Mouse (Mus musculus) right cerebral cortex, adult 18-20 months (tissue): Measurements from ENCODE around the gene Hoxc12.

Experiments used
- DNase-seq: peaks from one replicate; pipeline ENCODE4 v3.0.0; 2022; ENCODE audit warnings: mixed read lengths

Gene Hoxc12

DNA sequence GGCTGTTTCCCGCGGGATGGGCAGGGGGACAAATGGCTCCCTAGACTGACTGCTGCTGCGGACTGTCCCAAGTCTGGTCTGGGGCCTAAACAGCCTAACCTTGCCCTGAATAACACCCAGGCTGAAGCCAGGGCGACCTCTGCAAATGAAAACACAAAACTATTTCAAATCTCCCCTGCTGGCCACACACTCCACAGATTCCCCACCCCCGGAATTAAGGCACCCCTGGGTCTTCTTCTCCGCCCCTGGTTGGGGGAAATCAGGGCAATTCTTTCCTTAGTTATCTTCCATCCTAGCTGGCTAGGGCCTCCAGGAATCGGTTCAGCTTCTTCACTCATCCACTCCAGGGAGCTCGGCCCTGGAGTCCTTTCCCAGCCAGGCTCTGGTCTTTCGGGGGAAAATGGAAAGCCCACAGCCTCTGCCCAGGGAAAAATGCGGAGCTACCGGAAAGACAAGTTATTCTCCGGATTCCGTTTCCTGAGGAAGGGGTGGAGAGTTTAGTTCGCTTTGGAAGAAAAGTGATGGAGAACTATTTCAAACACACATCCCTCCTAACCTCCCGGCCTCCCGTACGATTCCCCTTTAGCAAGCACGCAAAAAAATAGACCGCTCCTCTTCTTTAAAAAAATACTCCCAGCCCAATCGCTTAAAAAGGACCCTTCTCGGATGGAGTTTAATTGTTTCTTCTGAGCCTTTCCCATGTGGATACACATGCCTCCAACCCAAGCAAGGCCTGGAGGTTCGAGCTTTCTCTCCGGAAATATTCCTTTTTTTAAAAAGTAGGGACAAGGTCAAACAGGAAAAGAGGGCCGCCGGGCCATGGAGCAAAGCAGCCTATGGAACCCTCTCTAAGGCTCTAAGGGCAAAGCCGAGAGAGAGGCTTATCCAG lies 28.7 kb downstream of the Hoxc12 start:
- DNase-seq = no peak

DNA sequence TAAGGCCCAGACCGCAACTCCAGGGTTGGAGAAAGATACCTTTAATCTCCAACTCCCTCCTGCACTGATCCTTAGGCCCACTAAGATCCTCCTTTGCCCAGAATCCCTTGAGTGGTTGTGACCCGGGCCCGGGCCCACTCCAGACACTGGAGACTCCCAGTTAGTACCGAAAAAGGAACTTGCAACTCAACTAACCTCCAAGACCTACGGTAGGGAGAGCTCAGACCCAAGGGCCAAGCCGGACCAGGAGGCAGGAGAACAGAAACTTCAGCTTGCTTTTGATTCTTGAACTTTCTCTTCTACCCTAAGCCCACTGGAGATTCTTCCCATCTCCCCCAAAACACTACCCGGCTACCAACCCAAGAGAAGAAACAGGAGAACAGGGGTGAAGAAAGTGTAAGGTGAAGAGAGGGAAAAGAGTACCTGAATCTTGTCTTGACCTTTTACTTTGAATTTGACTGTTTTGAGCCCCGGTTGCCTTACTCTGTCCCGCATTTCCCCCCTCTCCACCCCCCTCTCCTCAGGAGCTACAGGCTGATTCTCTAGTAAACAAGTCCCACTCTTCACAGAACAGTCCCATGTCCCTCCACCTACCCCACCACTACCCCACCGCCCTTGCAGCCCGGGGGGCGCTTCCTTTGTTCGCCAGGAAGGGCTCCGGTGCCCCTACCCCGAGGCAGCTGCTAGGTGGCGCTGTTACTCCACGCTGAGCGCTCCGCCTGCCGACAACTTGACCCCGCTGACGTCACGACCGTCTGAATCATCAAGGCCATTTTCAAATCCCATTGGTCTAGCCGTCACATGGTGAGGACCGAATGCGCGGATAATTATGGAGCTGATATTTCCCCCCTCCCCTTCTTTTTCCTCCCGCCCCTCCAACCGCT lies 29.6 kb downstream of the Hoxc12 start:
- DNase-seq = peak; percentile 9

DNA sequence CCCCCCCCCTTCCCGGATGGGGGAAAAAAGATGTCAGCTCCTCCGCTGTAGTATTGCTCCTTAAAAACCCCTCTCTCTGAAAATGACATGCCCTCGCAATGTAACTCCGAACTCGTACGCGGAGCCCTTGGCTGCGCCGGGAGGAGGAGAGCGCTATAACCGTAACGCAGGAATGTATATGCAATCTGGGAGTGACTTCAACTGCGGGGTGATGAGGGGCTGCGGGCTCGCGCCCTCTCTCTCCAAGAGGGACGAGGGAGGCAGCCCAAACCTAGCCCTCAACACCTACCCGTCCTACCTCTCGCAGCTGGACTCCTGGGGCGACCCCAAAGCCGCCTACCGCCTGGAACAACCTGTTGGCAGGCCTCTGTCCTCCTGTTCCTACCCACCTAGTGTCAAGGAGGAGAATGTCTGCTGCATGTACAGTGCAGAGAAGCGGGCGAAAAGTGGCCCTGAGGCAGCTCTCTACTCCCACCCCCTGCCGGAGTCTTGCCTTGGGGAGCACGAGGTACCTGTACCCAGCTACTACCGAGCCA lies 30.3 kb downstream of the Hoxc12 start, which contains the start of gene Hoxc10:
Gene Hoxc10, plus strand, starts transcription at position 21 of the 536 bp plus-strand sequence.
- DNase-seq = no peak

DNA sequence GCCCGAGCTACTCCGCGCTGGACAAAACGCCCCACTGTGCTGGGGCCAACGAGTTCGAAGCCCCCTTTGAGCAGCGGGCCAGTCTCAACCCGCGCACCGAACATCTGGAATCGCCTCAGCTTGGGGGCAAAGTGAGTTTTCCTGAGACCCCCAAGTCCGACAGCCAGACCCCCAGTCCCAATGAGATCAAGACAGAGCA lies 30.7 kb downstream of the Hoxc12 start, which contains the start of gene Hoxc5:
Gene Hoxc5, plus strand, starts transcription at position 132 of the 199 bp plus-strand sequence.
- no peak for DNase-seq

DNA sequence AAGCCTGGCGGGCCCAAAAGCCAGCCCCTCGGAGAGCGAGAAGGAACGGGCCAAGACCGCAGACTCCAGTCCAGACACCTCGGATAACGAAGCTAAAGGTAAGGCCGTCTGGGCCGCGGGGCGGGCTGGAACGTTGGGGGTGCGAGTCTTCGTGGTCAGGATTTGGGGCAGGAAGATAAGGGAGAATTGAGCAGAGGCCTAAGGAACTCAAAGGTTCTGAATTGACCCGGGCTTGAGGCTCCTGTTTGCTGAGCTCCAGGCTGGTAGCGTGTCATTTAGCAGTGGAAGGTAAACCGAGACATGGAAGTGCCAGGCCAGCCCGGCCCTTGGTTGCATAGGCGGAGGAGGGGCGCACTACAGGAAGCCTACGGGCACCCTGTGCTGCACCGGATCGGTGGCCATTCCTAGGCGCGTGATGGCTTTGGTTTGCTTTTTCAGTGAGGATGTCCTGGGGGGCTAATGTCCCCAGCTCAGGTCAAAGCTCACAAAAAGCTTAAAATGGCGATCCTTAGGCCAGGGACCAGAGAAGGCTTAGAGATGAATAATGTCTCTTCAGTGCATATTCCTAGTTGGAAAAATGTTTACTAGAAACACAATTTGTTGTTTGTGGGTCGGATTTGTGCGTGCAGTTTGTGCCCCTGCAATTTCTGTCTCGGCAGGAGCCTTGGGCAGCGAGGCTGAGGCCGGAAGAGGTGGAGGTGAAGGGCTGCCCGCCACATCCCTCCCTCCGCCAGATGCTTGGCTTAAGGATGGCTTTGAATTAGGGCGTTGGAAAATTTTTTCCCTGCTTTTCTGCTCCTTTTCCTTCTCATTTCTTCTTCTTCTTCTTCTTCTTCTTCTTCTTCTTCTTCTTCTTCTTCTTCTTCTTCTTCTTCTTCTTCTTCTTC lies 31.2 kb downstream of the Hoxc12 start:
- no peak for DNase-seq

DNA sequence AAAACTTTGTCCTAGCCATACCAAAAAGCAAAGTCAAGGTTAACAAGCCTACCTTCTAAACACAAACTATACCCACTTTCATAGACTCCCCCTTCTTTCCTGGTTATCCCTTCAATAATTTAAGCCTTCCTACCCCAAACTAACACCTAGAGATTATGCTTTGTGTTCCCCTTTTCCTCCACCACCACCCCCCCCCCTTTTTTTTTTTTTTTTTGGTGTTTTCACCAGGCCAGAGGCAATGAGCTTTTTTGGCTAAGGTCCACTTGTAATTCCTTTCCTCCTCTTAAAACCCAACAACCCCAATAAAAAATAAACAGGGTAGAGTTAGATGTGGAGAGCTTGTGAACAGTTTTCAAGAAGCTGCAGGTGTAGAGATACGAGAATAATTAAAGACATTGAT lies 32.7 kb downstream of the Hoxc12 start:
- DNase-seq = no peak

DNA sequence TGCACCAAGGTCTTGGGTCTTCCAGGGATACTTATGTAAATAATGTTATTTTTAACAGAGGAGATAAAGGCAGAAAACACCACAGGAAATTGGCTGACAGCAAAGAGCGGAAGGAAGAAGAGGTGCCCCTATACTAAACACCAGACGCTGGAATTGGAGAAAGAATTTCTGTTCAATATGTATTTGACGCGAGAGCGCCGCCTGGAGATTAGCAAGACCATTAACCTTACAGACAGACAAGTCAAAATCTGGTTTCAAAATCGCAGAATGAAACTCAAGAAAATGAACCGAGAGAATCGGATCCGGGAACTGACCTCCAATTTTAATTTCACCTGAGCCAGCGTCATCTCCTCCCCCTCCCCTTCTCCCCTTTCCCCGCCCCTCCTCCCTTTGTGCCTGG lies 34.2 kb downstream of the Hoxc12 start:
- peak; percentile 23 for DNase-seq

DNA sequence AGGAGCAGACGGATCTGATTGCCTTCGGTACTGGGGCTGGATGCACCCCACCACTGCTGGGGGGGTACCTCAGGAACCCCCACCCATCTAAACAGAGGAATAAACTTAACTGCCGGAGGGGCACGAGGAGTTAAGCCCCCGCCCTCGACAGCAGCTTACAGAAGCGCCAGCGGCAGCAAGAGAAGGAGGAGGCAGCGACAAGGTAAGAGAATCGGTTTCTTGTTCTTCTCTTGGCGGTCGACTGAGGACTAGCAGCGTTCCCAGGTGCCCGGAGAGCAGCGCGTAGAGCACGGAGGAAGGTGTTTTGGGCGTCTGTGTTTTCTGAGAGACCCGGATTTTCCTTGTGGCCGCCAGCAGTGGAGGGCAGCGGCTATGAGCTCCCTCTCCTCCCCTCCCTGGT lies 35.7 kb downstream of the Hoxc12 start:
- no peak for DNase-seq

DNA sequence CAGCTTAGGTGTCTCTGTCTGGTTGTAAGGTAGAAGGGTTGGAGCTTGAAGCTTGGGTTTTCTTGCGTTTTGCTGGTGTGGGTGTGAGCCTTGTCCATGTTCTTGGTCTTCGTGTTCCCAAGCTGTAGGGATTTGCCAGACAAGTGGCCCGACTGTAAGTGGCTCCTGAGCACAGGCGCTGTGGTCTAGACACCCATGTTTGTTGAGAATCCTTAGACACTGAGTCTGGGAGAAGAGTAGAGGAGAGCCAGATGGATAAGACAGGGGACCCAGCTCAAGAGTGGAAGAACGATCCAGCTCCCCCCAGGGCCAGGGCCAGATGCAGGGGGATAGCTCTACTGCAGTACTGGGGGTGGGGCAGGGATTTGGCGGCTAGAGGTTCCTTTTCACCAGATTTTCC lies 36.2 kb downstream of the Hoxc12 start:
- no peak for DNase-seq

DNA sequence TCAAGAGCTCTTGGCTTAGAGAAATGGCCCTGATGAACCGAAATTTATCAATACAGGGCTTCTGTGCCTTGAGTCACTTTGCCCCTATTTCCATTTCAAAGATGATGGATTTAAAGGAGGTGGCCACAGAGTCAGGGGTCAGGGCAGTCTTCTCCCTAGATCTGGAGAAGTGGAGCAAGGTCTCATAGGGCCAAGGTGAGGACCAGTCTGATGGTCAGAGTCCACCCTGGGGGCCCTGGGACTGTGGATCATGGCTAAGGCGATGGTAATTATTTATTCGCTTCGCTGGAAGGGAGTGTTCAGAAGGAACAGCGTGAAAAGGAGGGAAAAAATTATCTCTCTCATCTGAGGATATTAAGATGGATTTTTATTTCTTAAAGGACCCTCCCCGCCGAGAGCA lies 38.5 kb downstream of the Hoxc12 start:
- DNase-seq = no peak

DNA sequence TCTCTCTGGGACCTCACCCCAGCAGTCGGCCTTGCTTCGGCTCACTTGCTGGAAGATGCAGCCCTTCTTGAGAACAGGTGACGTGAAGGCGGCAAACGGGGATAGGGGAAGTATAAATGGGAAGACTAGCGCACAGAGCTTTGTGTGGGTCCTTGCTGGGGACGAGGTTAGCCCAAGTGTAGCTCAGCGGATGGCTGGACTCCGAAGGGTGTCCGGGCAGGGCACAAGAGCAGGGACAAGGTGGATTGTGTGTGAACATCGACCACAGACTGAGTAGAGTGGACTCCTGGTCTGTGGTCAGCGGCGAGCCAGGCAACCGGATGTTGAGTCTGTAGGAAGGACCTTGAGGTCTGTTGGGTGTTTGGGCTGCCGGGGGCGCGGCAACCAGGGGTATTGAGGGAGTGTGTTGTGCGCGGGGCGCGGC lies 39.1 kb downstream of the Hoxc12 start:
- DNase-seq = no peak

DNA sequence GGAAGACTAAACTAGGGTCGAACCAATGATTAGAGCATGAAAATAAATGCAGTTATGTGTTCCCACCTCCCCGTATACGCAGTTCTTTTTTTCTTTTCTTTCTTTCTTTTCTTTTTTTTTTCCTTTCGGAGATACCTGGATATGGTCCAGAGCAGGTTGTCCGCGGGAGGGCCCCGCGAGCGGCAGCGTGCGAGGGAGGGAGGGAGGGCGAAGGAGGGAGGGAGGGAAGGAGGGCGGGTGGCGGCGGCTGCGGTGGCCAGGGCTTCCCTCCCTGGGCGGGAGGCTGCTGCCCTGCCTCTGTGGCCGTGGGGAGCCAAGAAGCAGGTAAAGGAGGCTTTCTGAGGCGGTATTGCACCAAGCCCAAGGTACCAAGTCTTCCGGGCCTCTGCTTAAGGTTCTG lies 39.6 kb downstream of the Hoxc12 start, which contains the start of gene Hoxc9:
Gene Hoxc9, plus strand, starts transcription at position 269 of the 400 bp plus-strand sequence.
- DNase-seq = no peak

DNA sequence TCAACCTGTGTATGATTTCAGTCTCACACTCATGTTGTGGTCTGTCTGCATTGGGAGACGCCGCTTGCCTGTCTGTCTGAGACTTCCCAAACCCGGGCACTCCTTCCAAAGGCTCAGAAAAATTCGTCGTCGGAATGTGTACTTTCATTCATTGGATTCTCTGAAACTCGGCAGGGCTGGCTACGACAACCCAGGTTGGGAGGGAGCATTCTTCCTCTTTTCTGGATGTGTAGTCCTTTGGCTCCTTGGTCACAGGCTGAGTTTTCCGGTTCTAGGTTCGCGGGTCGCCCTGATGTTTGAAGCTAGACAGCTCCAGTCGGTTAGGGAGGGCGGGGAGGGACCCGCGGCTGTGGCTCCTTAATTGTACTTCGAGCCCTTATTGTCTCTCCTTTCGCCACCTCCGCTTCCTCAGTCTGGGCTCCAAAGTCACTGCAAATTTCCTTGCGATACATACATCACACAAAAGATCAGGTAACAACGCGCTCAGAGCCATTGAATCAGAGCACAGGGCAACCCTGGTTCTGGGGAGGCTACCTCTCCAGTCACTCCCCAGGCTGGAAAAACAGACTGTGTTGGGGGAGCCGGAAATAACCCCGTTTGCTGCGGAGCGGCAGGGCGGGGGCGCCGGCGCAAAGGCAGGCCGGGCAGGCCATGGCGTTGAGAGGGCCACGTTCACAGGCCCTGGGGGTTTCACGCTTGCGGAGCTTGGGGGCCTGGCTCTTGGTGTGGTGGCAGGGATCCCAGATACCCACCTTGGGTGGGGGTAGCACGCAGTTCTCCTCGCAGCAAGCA lies 40.3 kb downstream of the Hoxc12 start:
- no peak for DNase-seq

DNA sequence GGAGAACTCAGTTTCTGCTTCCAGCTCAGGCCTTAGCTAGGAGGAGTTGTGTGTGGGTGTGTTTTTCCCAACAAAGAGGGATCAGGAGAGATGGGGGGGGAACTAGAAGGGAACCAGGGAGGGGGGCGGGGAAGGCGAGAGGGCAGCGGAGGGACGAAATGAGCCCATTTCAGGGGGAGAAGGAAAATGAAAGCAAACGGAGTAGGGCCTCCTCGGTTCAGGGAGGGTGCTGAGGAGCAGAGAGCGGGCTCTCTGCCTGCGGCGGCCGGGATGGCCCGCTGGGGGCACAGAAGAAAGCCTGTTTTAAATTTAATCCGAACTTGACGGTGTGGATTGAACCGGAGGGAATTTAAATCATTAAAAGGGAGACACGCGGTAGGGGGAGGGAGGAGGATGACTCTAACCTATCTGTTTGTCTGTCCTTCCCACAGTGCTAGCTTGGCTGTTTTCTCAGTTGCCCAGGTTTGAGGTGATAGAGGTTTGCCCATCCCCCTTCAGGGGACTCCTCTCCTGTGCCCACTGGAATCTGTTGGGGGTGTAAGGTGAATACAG lies 40.9 kb downstream of the Hoxc12 start:
- DNase-seq = no peak

DNA sequence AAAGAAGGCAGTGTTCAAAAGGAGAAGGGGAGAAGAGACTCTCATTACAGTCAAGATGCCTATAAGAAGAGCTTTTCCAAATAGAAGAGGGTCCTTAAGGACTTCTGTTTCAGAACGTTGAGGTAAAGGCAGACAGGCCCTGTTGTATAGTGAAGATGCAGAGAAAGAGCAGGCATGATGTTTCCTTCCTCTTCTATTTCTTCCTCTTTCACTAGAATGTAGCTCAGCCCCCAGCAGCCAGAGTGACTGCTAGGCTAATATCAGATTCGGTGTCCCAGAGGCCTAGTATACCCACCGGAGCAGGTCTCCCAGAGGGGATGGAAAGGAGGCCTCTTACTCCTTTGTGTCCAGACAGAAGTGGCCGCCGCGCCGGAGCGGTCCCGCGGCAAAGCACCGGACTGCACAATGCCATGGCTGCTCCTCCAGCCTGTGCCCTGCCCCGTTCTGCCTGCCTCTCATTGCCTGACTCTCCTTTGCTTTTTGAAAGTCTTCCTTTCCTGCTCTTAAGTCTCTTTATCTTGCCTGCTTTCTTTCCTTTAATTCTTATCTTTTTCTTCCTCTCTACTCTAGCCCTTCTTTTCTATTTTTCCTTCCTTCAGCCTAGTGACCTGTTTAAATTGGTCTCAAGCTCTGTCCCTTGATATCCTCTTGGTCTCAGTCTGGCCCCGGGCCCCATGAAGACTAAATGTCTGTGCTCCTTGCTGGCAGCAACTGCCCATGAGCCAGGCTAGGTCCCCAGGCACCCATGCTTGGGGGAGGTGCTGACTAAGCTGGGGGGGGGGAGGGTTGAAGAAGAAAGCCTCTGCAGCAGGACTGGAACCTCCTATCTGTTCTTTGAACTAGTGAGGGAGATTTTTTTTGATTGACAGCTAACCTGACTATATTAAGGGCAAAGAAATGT lies 42.3 kb downstream of the Hoxc12 start:
- DNase-seq = no peak

DNA sequence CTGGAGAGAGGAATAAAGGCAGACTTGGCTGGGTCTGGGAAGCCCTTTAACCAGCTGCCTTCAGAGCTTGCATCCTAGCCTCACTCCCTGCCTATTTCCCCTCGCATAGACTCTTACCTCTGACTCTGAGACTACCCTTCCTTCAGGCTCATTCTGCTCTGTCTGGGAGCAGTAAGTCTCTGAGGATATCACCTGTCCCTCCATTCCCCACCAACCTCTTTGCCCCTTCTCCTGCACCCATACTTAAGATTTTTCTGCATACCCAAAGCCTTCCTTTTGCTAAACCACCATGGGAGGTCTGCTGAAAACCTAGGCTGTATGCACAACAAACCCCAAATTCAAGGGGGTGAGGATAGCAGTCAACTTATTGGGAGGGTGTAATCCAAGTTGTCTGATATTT lies 43.4 kb downstream of the Hoxc12 start:
- DNase-seq = no peak

DNA sequence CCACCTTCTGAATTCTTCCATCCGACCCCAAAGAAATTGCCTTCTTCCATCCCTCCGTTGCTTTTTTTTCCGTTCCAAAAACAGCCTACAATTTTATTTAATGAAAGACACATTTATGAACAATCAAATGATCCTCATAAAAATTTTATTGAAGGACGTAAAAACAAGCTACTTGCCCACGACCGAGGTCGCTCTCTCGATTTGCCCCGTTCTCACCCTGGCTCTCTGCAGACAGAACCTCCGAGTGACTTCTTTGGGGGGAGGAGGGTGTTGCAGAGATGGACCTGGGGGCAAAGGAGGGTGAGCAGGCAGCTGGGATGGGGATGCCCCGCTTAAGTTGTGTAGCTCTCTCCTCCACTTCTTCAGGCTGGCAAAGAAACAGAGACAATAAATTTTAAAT lies 43.8 kb downstream of the Hoxc12 start:
- DNase-seq = no peak

DNA sequence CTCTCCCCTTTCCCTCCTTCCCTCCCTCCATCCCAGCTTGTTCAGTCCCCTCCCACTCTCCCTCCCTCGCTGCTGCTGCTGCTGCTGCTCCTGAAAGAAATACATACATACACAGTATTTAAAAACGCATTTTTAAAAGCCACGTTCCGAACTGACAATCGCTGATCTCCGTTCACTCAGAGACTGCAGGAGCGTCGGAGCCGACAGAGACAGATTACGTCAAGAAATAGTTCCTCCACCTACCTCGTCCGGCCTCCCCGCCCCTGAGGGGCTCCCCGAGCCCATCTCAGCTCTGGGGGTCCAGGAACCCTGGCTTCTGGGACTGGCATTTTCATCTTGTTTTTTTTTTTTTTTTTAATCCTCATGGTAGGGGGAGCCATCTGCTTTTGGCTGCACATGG lies 44.4 kb downstream of the Hoxc12 start:
- no peak for DNase-seq

DNA sequence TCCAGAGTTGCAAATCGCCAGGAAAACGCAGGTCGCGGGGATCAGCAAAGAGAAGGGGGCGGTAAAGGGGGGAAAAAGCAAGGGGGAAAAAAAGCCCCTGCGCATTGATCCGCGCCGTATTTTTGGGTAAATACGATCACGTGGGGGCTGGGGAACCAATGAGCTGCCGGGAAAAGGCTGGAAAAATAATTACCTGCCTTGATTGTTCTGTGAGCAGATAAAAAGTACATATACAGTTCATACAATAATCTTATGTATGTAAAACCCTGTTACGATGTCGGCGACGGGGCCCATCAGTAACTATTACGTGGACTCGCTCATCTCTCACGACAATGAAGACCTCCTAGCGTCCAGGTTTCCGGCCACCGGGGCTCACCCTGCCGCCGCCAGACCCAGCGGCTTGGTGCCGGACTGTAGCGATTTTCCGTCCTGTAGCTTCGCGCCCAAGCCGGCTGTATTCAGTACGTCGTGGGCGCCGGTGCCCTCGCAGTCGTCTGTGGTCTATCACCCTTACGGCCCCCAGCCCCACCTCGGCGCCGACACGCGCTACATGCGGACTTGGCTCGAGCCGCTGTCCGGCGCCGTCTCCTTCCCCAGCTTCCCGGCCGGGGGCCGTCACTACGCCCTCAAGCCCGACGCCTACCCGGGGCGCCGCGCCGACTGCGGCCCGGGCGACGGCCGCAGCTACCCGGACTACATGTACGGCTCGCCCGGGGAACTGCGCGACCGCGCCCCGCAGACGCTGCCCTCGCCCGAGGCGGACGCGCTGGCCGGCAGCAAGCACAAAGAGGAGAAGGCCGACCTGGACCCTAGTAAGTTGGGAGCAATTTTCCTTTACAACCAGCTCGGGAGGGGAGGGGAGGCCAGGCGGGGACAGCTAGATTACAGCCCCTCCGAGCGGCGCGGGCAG lies 45.1 kb downstream of the Hoxc12 start:
- DNase-seq = no peak
